Mouse (Mus musculus): ENCODE measurements at regions not wholly inside any gene's neighbourhood (a gene's known extent, or its start where the extent isn't known, plus 50 kb on each side); places are given as distances from the start of the nearest gene placed in this dataset.
"Not testable (repeated sequence)": the region's sequence is repeated elsewhere in the genome, so short reads cannot be mapped to it uniquely, and the experiment has no call there.

- DNase-seq: peak; percentile 16
Observed at GRCm38 (mm10) chr16:86340311-86340710, 438.7 kb upstream of the Adamts5 start.

- no peak for DNase-seq
Observed at GRCm38 (mm10) chr16:86325406-86325805, 423.8 kb upstream of the Adamts5 start.

GRCm38 (mm10) chr16:86318898-86319297, 417.3 kb upstream of the Adamts5 start:
- no peak for DNase-seq

GRCm38 (mm10) chr16:86309696-86310095, 408.1 kb upstream of the Adamts5 start:
- DNase-seq: no peak

DNA sequence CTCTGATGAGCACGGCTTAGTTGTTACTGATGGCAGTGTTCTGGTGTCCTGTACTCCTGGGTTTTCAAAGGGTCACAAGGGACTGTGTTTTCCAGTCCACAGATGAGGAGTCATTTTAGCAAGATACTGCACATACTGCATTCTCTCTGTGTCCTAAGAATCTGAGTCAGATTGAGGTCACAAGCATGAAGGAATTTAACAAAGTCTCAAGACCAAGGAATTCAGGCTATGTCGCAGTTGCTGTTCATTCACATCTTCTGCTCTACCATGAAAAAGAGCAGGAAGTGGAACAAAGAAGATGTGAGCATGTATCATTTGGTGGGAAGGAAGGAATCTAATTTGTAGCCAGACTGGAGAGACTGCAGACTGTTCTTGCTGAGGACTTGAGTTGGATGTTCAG, 402.2 kb upstream of the Adamts5 start:
- no peak for DNase-seq

- peak; percentile 20 for DNase-seq
Observed at GRCm38 (mm10) chr16:86302451-86303145, 401.0 kb upstream of the Adamts5 start.

DNA sequence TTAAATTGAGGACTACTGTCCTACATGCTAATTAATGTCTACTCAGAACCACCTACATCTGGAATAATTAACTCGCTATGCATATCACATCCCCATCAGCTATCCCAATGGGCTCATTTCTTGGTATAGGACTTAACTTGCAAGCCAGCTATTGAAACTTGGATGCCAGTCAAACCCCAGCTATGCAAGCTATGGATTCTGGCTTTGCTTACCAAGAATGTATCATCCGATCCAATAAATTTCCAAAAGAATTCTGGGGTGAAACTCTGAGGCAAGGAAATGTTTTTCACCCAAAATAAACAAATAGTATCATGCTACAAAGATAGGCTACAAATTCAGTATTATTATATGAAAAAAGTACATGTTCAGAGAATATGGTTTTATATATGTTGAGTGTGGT, 392.8 kb upstream of the Adamts5 start:
- no peak for DNase-seq

DNA sequence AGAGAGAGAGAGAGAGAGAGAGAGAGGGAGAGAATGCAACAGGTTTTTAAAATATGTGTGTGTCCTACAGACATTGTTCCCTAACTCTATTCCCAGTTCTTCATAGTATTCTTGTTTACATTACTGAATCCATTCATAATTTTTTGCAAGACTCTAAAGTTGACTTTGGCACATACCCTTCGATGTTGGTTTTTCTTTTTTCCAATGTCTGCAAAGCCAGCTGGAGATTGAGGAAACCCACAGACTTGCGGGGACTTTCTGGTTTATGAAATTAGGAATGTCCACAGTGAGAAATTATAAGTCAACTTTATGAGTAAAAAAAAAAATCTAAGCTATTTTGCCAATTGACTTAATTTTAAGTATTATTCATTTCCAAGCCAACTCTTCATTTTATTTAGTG, 379.7 kb upstream of the Adamts5 start:
- DNase-seq: peak; percentile 20

DNA sequence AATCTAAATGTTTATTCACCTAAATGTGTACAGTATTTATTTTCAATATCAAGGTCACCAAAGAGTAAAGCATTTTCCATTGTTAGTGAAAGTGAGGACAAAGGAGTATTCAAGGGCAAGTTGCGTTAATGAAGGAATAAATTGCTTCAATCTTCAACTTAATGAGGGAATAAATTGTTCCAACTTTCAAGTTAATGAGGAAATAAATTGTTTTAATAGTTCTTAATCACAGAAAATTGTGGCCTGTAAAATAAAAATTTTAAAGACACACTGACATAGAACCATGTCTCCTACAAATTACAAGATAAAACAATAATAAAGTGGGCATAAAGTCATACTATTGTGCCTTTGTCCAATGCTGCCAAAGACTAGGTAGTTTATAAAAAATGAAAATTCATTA, 375.4 kb upstream of the Adamts5 start:
- DNase-seq: no peak

DNA sequence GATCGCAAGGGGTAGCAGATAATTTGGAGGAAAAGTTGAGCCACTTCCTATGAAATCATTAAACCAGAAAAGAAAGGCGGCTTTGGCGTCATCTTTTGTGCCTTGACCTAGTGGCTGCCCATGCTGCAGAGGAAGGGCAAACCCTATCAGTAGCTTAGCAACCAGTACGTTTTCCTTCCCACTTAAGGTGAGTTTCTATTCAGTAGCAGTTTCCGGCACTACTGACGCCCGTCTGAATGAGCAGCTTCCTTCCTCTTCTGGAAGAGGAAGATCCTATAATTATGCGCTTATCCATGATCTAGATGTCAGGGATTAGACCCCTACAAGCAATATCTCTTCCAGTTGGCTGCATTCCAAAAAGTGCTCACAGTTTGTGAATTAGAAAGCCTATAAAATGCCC, 360.0 kb upstream of the Adamts5 start:
- peak; percentile 40 for DNase-seq

GRCm38 (mm10) chr16:86252630-86253029, 351.0 kb upstream of the Adamts5 start:
- DNase-seq: peak; percentile 36

GRCm38 (mm10) chr16:86250021-86250420, 348.4 kb upstream of the Adamts5 start:
- DNase-seq: no peak

DNA sequence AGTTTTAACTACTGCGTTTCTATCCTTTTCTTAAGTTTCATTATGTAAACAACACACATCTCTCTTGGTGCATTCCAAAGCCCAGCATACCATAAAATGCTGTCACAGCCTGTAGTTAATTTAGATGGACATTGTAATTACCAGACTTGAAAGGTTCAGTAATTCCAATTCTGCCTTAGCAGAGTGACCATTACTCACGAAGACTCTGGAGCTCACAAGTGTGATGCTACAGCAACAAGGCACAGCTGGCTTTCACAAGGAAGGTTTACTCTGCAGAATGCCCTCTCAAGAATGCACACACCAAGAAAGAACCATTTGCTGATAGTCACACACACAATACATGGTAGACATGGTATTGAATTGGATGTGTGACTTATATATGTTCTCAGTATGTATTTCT, 342.6 kb upstream of the Adamts5 start:
- no peak for DNase-seq

- peak; percentile 38 for DNase-seq
Observed at GRCm38 (mm10) chr16:86242766-86243510, 341.3 kb upstream of the Adamts5 start.

GRCm38 (mm10) chr16:86222997-86223396, 321.4 kb upstream of the Adamts5 start:
- DNase-seq: peak; percentile 14

GRCm38 (mm10) chr16:86210547-86210946, 308.9 kb upstream of the Adamts5 start:
- no peak for DNase-seq

GRCm38 (mm10) chr16:86209319-86209718, 307.7 kb upstream of the Adamts5 start:
- no peak for DNase-seq

DNA sequence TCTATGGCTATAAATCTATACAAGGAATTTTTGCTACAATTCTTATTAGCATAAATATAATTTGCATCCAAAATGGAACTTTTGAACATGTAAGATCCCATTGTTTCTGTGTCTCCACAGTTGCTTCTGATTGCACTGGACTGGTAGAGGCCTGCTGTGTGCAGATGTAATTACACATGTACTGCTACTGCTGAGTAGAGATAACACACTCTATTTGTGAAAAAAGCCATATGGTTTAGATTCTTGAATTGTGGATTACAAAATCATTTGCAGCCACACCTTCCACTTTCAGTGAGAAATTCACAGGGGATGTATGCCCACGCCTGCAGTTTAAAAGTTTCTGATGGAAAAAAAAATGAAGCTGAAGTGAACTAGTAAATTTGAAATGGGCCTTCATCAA, 288.2 kb upstream of the Adamts5 start:
- DNase-seq: no peak

- no peak for DNase-seq
Observed at GRCm38 (mm10) chr16:86188966-86189365, 287.3 kb upstream of the Adamts5 start.

DNA sequence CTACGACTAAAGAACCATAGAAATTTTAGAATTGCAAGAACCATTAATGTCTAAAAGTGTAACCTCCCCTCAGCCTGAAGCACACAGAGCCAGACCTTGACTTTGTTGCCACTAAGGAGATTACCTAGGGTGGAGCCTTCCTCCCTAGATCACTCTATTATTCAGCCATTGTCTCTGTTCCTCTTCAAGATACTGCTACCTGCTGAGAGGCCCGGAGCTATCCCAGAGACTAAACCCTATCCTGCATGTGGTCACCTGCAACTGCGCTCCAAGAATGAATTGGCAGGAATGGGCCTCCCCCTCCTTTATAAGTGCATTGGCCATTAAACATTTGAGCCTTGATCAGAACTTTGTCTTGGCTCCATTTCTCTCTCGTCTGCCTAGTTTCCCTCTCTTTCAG, 286.0 kb upstream of the Adamts5 start:
- not testable (repeated sequence) for DNase-seq

- DNase-seq: no peak
Observed at GRCm38 (mm10) chr16:86159021-86159815, 257.6 kb upstream of the Adamts5 start.

- no peak for DNase-seq
Observed at GRCm38 (mm10) chr16:86138171-86138570, 236.5 kb upstream of the Adamts5 start.

DNA sequence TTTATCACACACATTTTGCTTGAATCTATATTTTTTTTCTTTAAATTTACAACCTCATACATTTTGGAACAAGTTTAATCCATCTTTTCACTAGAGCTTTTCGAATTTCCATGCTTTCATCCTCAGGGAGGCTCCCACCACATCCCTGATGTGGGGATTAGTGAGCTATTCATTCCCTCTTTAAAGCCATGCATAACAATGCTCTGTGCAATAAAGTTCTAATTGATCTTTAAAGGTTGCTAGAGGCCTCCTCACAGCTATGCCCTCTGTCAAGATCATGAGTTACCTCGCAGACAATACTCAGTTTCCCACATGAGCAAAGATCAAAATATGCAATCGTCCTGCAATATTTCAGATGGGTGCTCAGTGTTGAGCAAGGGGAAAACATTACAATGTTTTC, 234.5 kb upstream of the Adamts5 start:
- no peak for DNase-seq

DNA sequence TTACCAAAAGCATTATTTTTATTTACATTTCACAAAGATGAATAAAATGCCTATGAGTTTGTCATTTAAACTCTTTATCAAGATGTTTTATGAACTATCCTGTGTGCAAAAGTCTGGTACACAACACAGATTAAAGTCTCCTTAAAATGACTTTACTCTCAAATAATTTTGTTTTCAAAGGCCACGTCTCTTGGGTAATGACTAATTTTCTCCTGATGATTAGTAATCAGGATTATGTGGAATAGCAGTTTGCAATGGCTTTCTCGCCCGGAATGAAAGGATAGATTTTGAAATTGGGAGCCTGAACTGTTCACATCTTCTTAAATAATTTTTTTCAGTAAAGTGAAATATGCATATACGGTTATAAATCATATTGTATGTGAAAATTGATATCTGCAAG, 225.8 kb upstream of the Adamts5 start:
- no peak for DNase-seq

All from kidney, postnatal 14 days (tissue).